Mouse (Mus musculus) fat pad, adult 2 months (tissue): ENCODE data around the gene Tas2r108.

Experiments
- DNase-seq: peaks from one replicate; pipeline ENCODE4 v3.0.0-alpha.2; 2011; ENCODE audit warnings: low read depth, low spot score; ENCODE audit errors: extremely low read depth

The Tas2r108 gene

GRCm38 (mm10) chr6:40493229-40493628, at the start of gene Tas2r108:
Gene Tas2r108 (plus strand): TSS chr6:40493529.
- no peak for DNase-seq

DNA sequence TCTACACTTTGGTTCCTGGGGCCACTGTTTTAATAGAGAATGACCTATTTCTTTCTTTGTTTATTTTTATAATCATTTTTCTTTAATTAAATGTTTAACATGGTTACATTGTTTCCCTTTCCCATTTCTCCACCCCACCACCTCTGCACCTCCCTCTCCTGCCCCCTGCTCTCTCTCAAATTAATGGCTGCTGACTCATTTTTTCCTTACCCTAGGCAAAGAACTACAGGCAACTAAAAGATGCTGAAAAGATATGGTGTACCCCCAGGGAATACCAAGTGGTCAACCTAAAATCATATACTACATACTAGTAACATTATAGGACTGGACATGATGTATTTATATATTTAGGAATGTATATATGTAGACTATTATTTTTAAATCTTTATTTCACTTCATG, 44.7 kb upstream of the Tas2r108 start:
- no peak for DNase-seq

DNA sequence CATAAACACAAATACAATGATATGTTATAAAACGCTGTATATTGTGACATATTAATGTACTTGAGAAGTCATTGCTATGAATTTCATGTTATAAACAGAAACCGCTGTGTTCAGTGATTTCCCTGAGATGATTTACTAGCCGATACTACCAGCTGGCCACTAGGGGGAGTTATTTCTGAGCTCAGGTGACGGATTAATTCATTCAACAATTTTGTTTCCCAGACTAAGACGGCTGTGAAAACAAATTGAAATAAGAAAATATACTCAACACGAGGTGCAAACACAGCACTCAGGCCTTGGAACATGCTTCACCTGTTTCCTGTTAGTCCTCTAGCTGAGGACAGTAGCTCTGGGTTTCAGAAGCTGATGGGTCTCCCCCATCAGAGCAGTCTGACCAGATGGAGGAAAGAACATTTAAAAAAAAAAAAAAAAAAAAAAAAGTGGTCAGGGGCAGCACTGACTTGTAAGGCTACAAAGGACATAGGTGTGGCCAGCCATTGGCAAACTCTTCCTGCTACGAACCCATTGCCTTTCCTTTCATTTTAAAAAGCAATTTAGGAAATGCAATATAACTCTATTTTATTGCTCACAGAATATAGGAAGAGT, 38.8 kb upstream of the Tas2r108 start:
- no peak for DNase-seq

DNA sequence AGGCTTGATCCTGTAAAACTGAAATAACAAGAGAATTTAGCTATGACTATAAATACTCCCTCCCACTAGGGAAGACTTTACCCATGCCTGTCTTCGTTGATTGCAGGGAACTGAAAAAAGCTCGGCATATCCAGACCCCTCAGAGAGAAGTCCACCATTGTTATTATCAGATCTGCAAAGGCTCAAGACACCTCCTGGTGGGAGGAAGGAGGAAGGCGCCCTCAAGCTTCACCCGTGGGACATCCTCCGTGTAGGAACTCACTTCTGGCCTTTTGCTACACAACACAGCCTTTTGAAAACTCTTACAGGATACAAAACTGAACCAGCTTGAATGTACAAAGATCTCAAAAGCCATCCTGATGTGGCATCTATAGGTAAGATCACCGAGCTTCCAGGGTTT, 27.6 kb upstream of the Tas2r108 start:
- no peak for DNase-seq

DNA sequence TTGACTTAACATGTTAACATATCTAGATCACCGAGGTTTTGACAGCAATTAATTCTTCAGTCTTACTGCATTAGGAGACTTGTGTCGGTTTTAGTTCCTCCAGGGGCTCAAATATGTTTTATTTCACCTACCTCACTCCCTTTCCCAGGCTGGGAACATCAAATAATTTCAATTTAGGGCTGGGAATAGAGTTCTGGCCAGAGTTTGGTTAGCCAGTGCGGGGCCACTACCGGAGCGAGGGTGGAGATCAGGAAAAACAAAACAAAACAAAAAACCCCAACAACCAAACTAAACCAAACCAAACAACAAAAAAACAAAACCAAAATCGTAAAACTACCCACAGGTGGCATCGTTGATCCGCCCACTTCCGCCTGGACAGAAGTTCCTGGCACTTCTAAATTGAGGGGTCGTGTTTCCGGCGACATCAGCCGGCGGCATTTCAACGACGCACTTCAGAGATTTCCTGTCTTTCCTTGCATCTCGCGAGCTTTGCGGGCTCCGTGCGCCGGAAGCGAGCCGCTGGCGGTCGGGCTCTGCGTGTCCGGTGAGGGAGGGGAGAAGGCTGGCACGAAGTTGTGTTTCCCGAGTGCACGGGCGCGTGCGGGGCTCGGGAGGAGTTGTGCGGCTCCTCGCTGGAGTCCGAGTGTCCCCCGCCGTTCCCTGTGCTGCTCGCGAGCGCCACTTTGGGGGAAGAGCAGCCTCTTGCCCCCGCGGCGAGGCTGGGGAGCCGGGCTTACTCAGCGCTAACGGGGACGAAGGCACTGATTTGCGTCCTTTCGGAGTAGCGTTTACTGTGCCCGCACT, 22.2 kb upstream of the Tas2r108 start, which contains the start of gene Ssbp1:
TSS of gene Ssbp1 (plus strand) at position 437 of the 804 bp plus-strand sequence.
- DNase-seq: peak; percentile 39

- no peak for DNase-seq
Observed at GRCm38 (mm10) chr6:40471720-40472010, 21.7 kb upstream of the Tas2r108 start.

- DNase-seq: no peak
Observed at GRCm38 (mm10) chr6:40476132-40476531, 17.2 kb upstream of the Tas2r108 start.

GRCm38 (mm10) chr6:40479705-40480104, 13.6 kb upstream of the Tas2r108 start:
- DNase-seq: no peak

GRCm38 (mm10) chr6:40482318-40482717, 11.0 kb upstream of the Tas2r108 start:
- DNase-seq: no peak

DNA sequence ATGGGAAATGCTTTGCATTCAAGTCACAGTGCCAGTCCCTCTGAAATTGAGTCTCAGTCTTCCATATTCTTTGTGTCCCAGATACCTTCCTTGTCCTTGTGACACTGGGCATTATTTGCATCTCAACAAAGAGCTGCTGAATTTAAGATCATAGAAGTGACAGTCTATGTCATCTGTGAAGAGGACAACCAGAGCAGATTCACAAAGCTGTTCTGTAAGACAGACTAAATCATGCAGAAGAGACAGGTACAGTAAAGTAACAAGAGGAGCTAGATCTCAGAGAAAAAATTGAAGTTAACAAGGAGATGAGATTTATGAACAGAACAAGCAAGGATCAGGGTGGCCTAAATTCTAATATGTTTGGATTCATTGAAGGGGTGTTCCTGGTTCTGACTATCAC, 2.4 kb upstream of the Tas2r108 start, which contains the start of gene Tas2r137:
TSS of gene Tas2r137 (plus strand) at position 301 of the 400 bp plus-strand sequence.
- no peak for DNase-seq

- DNase-seq: no peak
Observed at GRCm38 (mm10) chr6:40519408-40519807, 26.1 kb downstream of the Tas2r108 start, which contains the start of gene Prss37. Gene Prss37 (minus strand): TSS chr6:40519508.
